Mouse (Mus musculus) neural tube, embryonic 11.5 days (tissue): ENCODE data around the gene Ngp. TPM values are rescaled to one million over a fixed set of nuclear protein-coding genes. Genes with fewer than 3 reads are reported as not detected.

ENCODE experiments used
- ATAC-seq: fragments of 200-750 bp; cut with Nextera tagmentation; 2 replicates; pipeline ENCODE4 v1.8.0; 2017; ENCODE audit warnings: moderate number of reproducible peaks, mild to moderate bottlenecking, moderate TSS enrichment, moderate library complexity; ENCODE audit not compliant: insufficient read depth, low FRiP score, low TSS enrichment
- DNase-seq: peaks from one replicate; pipeline ENCODE4 v3.0.0-alpha.2; 2015; ENCODE audit warnings: low spot score
- H3K27ac ChIP-seq: fragments of 300-500 bp; sonication (generic); 2 replicates; pipeline ENCODE4 v1.5.1; 2014; ENCODE audit warnings: low read depth, mild to moderate bottlenecking, low read length
- H3K27me3 ChIP-seq: fragments of 300-500 bp; sonication (generic); 2 replicates; pipeline ENCODE4 v1.6.1; 2014; ENCODE audit warnings: mild to moderate bottlenecking, low read length, mixed read lengths; ENCODE audit not compliant: control insufficient read depth, insufficient read depth
- H3K36me3 ChIP-seq: fragments of 300-500 bp; sonication (generic); 2 replicates; pipeline ENCODE4 v1.6.1; 2014; ENCODE audit warnings: mild to moderate bottlenecking, low read length, moderate library complexity, mixed read lengths; ENCODE audit not compliant: control insufficient read depth, insufficient read depth
- H3K4me1 ChIP-seq: fragments of 300-500 bp; sonication (generic); 2 replicates; pipeline ENCODE4 v1.6.1; 2014; ENCODE audit warnings: low read length, mixed read lengths; ENCODE audit not compliant: control insufficient read depth, insufficient read depth
- H3K4me2 ChIP-seq: fragments of 300-500 bp; sonication (generic); 2 replicates; pipeline ENCODE4 v1.6.1; 2014; ENCODE audit warnings: low read depth, mild to moderate bottlenecking, moderate library complexity
- H3K4me3 ChIP-seq: fragments of 300-500 bp; sonication (generic); 2 replicates; pipeline ENCODE4 v1.5.1; 2014; ENCODE audit warnings: low read depth, low read length
- H3K9ac ChIP-seq: fragments of 300-500 bp; sonication (generic); 2 replicates; pipeline ENCODE4 v1.6.1; 2014; ENCODE audit warnings: mild to moderate bottlenecking, low read length
- H3K9me3 ChIP-seq: fragments of 300-500 bp; sonication (generic); 2 replicates; pipeline ENCODE4 v1.6.1; 2016; ENCODE audit warnings: low read length; ENCODE audit not compliant: control insufficient read depth
- WGBS: fragments of 180-500 bp; shearing (Covaris S2); extraction: QIAGEN DNeasy Blood & Tissue Kit; methylation state at CpG from one replicate; pipeline ENCODE4 v1.1.7; 2014; 5-methylcytosine and 5-hydroxymethylcytosine counted together
- polyA plus RNA-seq: library from polyadenylated mRNA; unstranded; fragments of >200 nt; fragmentation: Nextera tagmentation; extraction: Ambion mirVana; gene quantifications from 2 replicates; pipeline ENCODE4 v1.2.1, GENCODE M21; 2014

The Ngp gene
- polyA plus RNA-seq, 1 experiment from 2014 or later: 0.88 TPM

DNA sequence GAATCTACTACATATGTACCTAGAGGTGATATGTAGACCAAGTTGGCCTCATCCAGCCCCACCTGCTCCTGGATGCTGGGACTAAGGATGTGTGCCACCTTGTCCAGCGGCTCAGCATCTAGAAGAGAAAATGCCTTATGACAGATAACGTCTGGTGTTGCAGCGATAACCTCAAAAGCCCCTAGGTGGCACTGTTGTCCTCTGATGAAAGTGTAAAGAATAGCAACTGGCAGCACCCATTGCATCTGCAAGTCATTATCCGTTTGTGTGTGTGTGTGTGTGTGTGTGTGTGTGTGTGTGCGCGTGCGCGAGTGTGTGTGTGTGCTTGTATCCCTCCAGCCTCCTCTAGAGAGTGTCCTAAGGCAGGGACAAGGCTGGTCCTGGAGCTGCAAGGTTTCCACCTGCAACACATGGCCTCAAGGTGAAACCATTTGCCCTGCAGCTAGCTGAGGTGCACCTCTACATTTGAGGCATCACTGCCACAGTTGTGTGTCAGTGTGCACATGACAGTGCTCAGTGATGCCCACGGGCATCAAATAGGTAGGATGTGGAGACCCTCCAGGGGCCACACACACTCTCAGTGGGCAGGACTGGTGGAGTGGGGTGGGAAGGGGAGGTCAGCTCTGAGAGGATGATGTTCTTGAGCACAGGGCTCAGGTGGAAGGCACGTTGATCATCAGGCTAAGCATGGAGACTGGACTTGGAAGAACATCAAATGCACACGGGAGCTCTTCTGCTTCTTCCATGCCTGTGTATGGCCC lies 29.5 kb downstream of the Ngp start:
- H3K36me3 ChIP-seq: no peaks in the 10 kb centered on the region
- WGBS: 28% methylated on average over 11 of the region's 11 CpGs
- H3K4me1 ChIP-seq: no peaks in the 10 kb centered on the region
- H3K9me3 ChIP-seq: no peaks in the 10 kb centered on the region
- H3K4me2 ChIP-seq: no peak overlapping the region
- H3K9ac ChIP-seq: no peak overlapping the region
- ATAC-seq (no peak), DNase-seq (peak; percentile 80)
- no peak overlapping the region for H3K4me3 ChIP-seq
- H3K27me3 ChIP-seq: no peaks in the 10 kb centered on the region
- H3K27ac ChIP-seq: no peak overlapping the region

DNA sequence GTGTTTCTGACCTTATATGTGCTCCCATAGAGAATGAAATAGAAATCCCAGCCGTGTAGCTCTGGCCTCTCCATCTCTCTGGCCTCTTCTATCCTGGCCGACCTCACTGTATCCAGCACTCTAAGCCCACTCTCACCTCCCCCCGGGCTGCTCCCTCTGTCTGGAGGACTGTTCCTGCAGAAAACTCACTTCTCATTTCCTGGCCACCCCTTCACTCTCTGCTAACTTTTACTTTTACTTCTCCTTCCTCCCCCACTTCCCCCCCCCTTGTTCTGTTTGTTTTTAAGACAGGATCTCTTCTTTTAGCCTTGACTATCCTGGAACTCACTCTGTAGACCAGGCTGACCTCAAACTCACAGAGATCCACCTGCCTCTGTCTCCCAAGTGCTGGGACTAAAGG lies 33.0 kb downstream of the Ngp start:
- H3K36me3 ChIP-seq: no peaks in the 10 kb centered on the region
- H3K4me2 ChIP-seq: no peak overlapping the region
- H3K4me3 ChIP-seq: no peak overlapping the region
- H3K27me3 ChIP-seq: no peaks in the 10 kb centered on the region
- no peak overlapping the region for H3K9ac ChIP-seq
- no peak for DNase-seq
- no peak overlapping the region for H3K27ac ChIP-seq
- WGBS: 84% methylated on average over 3 of the region's 3 CpGs
- no peaks in the 10 kb centered on the region for H3K4me1 ChIP-seq
- no peaks in the 10 kb centered on the region for H3K9me3 ChIP-seq
- ATAC-seq: no peak

DNA sequence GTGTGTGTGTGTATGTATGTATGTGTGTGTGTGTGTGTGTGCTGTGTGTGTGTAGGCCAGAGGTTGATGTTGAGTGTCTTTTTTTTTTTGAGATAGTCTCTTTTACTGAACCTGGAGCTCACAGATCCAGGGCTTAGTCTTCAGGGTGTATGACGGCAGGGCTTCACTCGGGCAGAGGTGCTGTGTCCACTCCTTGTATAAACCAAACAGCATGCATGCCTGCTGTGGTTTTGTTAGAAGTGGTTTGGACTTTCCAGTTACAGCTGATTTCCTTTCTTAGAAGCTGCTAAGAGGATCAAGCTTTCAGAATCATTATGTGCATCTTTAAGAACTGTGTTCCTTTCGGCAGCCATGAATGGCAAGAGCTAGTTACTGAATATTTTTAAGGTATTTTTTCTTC lies 38.4 kb downstream of the Ngp start:
- WGBS: 95% methylated on average over 3 of the region's 3 CpGs
- no peak for DNase-seq
- no peaks in the 10 kb centered on the region for H3K4me1 ChIP-seq
- no peak overlapping the region for H3K4me2 ChIP-seq
- H3K4me3 ChIP-seq: no peak overlapping the region
- H3K9me3 ChIP-seq: no peaks in the 10 kb centered on the region
- H3K27ac ChIP-seq: no peak overlapping the region
- ATAC-seq: no peak
- no peaks in the 10 kb centered on the region for H3K36me3 ChIP-seq
- no peaks in the 10 kb centered on the region for H3K27me3 ChIP-seq
- no peak overlapping the region for H3K9ac ChIP-seq

GRCm38 (mm10) chr9:110459145-110459727 lies 39.7 kb downstream of the Ngp start:
- no peak for DNase-seq
- no peak for ATAC-seq
- Histone ChIP-seq H3K27ac (no peak overlapping the region), H3K4me1 (no peaks in the 10 kb centered on the region), H3K9ac (no peak overlapping the region), H3K4me2 (no peak overlapping the region), H3K36me3 (no peaks in the 10 kb centered on the region), H3K4me3 (no peak overlapping the region), H3K9me3 (no peaks in the 10 kb centered on the region), H3K27me3 (no peaks in the 10 kb centered on the region)
- WGBS: 79% methylated on average over 2 of the region's 2 CpGs

GRCm38 (mm10) chr9:110460884-110461815 lies 41.6 kb downstream of the Ngp start:
- ATAC-seq: no peak
- no peaks in the 10 kb centered on the region for H3K36me3 ChIP-seq
- H3K9me3 ChIP-seq: no peaks in the 10 kb centered on the region
- H3K4me2 ChIP-seq: no peak overlapping the region
- DNase-seq: no peak
- no peak overlapping the region for H3K4me3 ChIP-seq
- H3K9ac ChIP-seq: no peak overlapping the region
- no peaks in the 10 kb centered on the region for H3K4me1 ChIP-seq
- H3K27me3 ChIP-seq: no peaks in the 10 kb centered on the region
- WGBS: 88% methylated on average over 18 of the region's 18 CpGs
- no peak overlapping the region for H3K27ac ChIP-seq

GRCm38 (mm10) chr9:110462321-110462720 lies 42.8 kb downstream of the Ngp start:
- Histone ChIP-seq H3K4me3 (no peak overlapping the region), H3K4me2 (no peak overlapping the region), H3K9ac (no peak overlapping the region), H3K9me3 (no peaks in the 10 kb centered on the region), H3K27me3 (no peaks in the 10 kb centered on the region), H3K4me1 (no peaks in the 10 kb centered on the region), H3K27ac (no peak overlapping the region), H3K36me3 (no peaks in the 10 kb centered on the region)
- no peak for ATAC-seq
- WGBS: 81% methylated on average over 7 of the region's 7 CpGs
- no peak for DNase-seq

GRCm38 (mm10) chr9:110463983-110464591 lies 44.5 kb downstream of the Ngp start:
- H3K36me3 ChIP-seq: no peaks in the 10 kb centered on the region
- no peak overlapping the region for H3K4me2 ChIP-seq
- no peaks in the 10 kb centered on the region for H3K4me1 ChIP-seq
- no peak for ATAC-seq
- 92% methylated on average over 6 of the region's 6 CpGs for WGBS
- H3K4me3 ChIP-seq: no peak overlapping the region
- no peaks in the 10 kb centered on the region for H3K27me3 ChIP-seq
- no peaks in the 10 kb centered on the region for H3K9me3 ChIP-seq
- DNase-seq: no peak
- H3K27ac ChIP-seq: no peak overlapping the region
- no peak overlapping the region for H3K9ac ChIP-seq

DNA sequence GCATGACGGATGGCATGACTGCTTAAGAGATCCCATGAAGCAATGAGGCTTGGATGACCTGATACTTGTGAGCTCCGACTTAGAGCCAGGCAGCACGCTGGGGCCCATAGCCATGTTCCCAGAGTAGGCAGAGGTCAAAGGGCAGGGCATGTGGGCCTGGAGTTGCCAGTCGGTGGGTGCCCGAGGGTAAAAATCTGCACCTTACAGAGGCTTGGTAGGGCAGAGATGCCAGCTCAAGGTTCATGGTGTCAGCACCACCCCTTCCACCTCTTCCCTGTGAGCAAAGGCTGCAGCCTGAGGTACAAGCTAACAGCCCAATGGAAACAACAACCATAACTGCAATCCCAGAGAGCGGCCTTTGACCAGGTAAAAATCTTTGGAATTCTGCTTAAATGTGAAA lies 45.8 kb downstream of the Ngp start:
- H3K4me2 ChIP-seq: no peak overlapping the region
- H3K4me1 ChIP-seq: no peaks in the 10 kb centered on the region
- H3K36me3 ChIP-seq: no peaks in the 10 kb centered on the region
- H3K9me3 ChIP-seq: no peaks in the 10 kb centered on the region
- WGBS: 88% methylated on average over 6 of the region's 6 CpGs
- no peak overlapping the region for H3K9ac ChIP-seq
- no peak overlapping the region for H3K4me3 ChIP-seq
- H3K27ac ChIP-seq: no peak overlapping the region
- no peak for ATAC-seq
- H3K27me3 ChIP-seq: no peaks in the 10 kb centered on the region
- no peak for DNase-seq
